Mouse (Mus musculus): Measurements from ENCODE around the gene Bach1. TPM values are rescaled to one million over a fixed set of nuclear protein-coding genes. Genes with fewer than 3 reads are reported as not detected.
"Not testable (repeated sequence)": the region's sequence is repeated elsewhere in the genome, so short reads cannot be mapped to it uniquely, and the experiment has no call there.

Gene Bach1
- polyA plus RNA-seq, 1 experiment from 2014 or later: 19.0 TPM

DNA sequence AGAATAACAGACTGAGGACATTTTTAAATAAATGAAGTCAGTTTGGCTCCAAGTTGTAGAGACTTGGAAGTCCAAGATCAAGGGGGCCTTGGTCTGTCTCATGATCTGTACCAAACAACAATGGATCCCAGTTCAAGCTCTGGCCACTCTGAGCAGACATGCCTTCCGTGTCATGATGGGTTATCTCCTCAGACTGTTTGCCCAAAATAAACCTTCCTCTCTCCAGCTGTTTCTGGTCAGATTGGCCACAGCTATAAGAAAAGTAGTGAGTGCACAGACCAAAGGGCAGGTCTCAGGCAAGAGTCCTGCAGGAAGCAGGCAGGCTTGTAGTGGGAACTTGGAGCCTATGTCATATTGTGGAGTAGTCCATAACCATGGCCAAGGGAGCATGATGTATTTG is 12.3 kb upstream of the Bach1 start:
- 74% methylated on average over 1 of the region's 1 CpGs for WGBS
- H3K27me3 ChIP-seq (ENCODE audit: control insufficient read depth, insufficient read depth, low read length): no peaks in the 10 kb centered on the region
- no peak for ATAC-seq (replicated peaks; ENCODE audit: insufficient number of reproducible peaks, low FRiP score, low TSS enrichment, low read depth)

DNA sequence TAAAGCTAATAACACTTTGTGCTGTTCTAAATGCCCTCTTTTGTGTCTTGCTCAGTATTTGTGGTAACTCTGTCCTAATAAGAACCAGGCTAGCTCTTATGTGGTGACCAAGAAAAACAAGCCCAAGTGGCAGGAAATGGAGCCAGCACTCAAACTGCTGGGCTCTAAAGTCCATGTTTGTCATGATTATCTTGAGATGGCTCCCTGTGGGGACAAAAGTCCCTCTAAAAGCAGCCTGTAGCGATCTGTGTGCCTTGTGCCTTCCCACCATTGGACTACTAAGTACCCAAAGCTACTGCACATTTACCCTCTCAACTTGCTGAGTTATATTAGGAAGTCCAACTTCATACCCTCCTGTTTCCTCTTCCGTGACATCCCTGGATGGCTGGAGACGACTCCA is 11.4 kb upstream of the Bach1 start:
- H3K4me2 ChIP-seq (ENCODE audit: low read depth, low read length): no peak overlapping the region
- no peak for DNase-seq (ENCODE audit: low spot score)
- ATAC-seq (replicated peaks; ENCODE audit: insufficient number of reproducible peaks, low FRiP score, low TSS enrichment, low read depth): no peak
- H3K4me1 ChIP-seq (ENCODE audit: control insufficient read depth, insufficient read depth, low read length): no peaks in the 10 kb centered on the region
- no peaks in the 10 kb centered on the region for H3K9me3 ChIP-seq (replicated peaks; ENCODE audit: control insufficient read depth, low read length)
- H3K27me3 ChIP-seq (ENCODE audit: control insufficient read depth, insufficient read depth, low read length): no peaks in the 10 kb centered on the region
- no peak overlapping the region for H3K9ac ChIP-seq (replicated peaks; ENCODE audit: low read length)
- no peaks in the 10 kb centered on the region for H3K36me3 ChIP-seq (replicated peaks; ENCODE audit: control insufficient read depth, insufficient read depth, low read depth, low read length)
- H3K27ac ChIP-seq (replicated peaks; ENCODE audit: low read depth, low read length): no peak overlapping the region
- H3K4me3 ChIP-seq (ENCODE audit: low read depth, low read length): no peak overlapping the region
- WGBS: 70% methylated on average over 3 of the region's 3 CpGs

More for the DNA sequence above, 12.3 kb upstream of the Bach1 start:
- no peak overlapping the region for H3K27ac ChIP-seq (replicated peaks; ENCODE audit: low read depth, low read length)
- H3K4me2 ChIP-seq (ENCODE audit: low read depth, low read length): no peak overlapping the region
- no peak overlapping the region for H3K9ac ChIP-seq (replicated peaks; ENCODE audit: low read length)
- no peaks in the 10 kb centered on the region for H3K9me3 ChIP-seq (replicated peaks; ENCODE audit: control insufficient read depth, low read length)
- H3K36me3 ChIP-seq (replicated peaks; ENCODE audit: control insufficient read depth, insufficient read depth, low read depth, low read length): no peaks in the 10 kb centered on the region
- no peak overlapping the region for H3K4me3 ChIP-seq (ENCODE audit: low read depth, low read length)
- no peaks in the 10 kb centered on the region for H3K4me1 ChIP-seq (ENCODE audit: control insufficient read depth, insufficient read depth, low read length)
- no peak for DNase-seq (ENCODE audit: low spot score)

DNA sequence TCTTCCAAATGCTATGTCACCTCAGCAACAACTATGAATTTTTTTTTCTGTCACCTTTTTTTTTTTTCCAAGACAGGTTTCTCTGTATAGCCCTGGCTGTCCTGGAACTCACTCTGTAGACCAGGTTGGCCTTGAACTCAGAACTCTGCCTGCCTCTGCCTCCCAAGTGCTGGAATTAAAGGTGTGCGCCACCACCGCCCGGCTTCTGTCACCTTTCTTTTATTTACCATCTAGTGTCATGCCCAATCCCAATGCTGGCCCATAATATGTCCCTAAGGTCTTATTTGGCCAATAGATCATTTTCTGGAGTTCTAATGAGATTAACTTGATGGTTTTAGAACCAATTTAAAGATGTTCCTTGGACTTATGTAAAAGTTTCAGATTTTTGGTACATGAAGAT is 10.4 kb upstream of the Bach1 start:
- H3K27me3 ChIP-seq (ENCODE audit: control insufficient read depth, insufficient read depth, low read length); H3K4me2 ChIP-seq (ENCODE audit: low read depth, low read length); DNase-seq (ENCODE audit: low spot score); H3K9me3 ChIP-seq (replicated peaks; ENCODE audit: control insufficient read depth, low read length); H3K36me3 ChIP-seq (replicated peaks; ENCODE audit: control insufficient read depth, insufficient read depth, low read depth, low read length); H3K4me1 ChIP-seq (ENCODE audit: control insufficient read depth, insufficient read depth, low read length); H3K9ac ChIP-seq (replicated peaks; ENCODE audit: low read length); H3K27ac ChIP-seq (replicated peaks; ENCODE audit: low read depth, low read length); H3K4me3 ChIP-seq (ENCODE audit: low read depth, low read length); ATAC-seq (replicated peaks; ENCODE audit: insufficient number of reproducible peaks, low FRiP score, low TSS enrichment, low read depth): not testable (repeated sequence)
- 97% methylated on average over 3 of the region's 3 CpGs for WGBS

DNA sequence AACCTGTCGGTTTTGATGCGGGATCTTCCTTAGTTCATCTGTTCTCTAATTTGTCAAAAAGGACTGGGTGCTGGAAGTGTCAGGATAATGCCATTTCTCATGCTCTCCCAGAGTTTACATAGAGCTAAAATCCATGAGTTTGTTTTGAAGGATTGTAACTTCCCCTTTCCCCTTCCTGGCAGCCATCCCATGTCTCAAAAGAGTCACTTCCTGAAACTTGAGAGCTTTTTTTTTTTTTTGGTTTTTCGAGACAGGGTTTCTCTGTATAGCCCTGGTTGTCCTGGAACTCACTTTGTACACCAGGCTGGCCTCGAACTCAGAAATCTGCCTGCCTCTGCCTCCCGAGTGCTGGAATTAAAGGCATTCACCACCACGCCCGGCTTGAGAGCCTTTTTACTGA is 9.9 kb upstream of the Bach1 start:
- H3K4me1 ChIP-seq (ENCODE audit: control insufficient read depth, insufficient read depth, low read length); H3K27ac ChIP-seq (replicated peaks; ENCODE audit: low read depth, low read length); H3K4me2 ChIP-seq (ENCODE audit: low read depth, low read length); H3K36me3 ChIP-seq (replicated peaks; ENCODE audit: control insufficient read depth, insufficient read depth, low read depth, low read length); H3K9ac ChIP-seq (replicated peaks; ENCODE audit: low read length); H3K4me3 ChIP-seq (ENCODE audit: low read depth, low read length); H3K27me3 ChIP-seq (ENCODE audit: control insufficient read depth, insufficient read depth, low read length); ATAC-seq (replicated peaks; ENCODE audit: insufficient number of reproducible peaks, low FRiP score, low TSS enrichment, low read depth); H3K9me3 ChIP-seq (replicated peaks; ENCODE audit: control insufficient read depth, low read length); DNase-seq (ENCODE audit: low spot score): not testable (repeated sequence)
- WGBS: 84% methylated on average over 7 of the region's 7 CpGs

DNA sequence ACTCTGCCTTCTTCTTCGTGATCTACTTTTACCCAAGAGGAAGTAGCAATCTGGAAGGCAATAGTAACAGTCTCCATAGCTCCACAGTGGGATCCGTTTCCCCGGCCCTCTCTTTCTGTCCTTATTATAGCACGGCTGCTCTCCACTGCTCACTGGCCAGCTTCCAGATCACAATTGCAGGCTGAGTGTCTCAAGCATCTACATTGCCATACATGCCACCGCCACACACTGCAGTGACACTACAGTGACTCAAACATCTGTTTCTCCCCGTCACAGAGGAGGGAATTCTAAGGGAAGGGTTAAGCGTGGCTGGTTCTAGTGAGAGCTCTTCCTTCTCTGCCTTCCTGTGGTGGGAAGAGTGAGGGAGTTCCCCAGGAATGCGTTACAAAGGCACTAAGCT is 9.5 kb upstream of the Bach1 start:
- H3K4me2 ChIP-seq (ENCODE audit: low read depth, low read length): no peak overlapping the region
- no peaks in the 10 kb centered on the region for H3K36me3 ChIP-seq (replicated peaks; ENCODE audit: control insufficient read depth, insufficient read depth, low read depth, low read length)
- no peaks in the 10 kb centered on the region for H3K4me1 ChIP-seq (ENCODE audit: control insufficient read depth, insufficient read depth, low read length)
- H3K4me3 ChIP-seq (ENCODE audit: low read depth, low read length): no peak overlapping the region
- ATAC-seq (replicated peaks; ENCODE audit: insufficient number of reproducible peaks, low FRiP score, low TSS enrichment, low read depth): no peak
- no peak for DNase-seq (ENCODE audit: low spot score)
- no peaks in the 10 kb centered on the region for H3K27me3 ChIP-seq (ENCODE audit: control insufficient read depth, insufficient read depth, low read length)
- 78% methylated on average over 8 of the region's 8 CpGs for WGBS
- no peak overlapping the region for H3K27ac ChIP-seq (replicated peaks; ENCODE audit: low read depth, low read length)
- no peaks in the 10 kb centered on the region for H3K9me3 ChIP-seq (replicated peaks; ENCODE audit: control insufficient read depth, low read length)
- H3K9ac ChIP-seq (replicated peaks; ENCODE audit: low read length): no peak overlapping the region

DNA sequence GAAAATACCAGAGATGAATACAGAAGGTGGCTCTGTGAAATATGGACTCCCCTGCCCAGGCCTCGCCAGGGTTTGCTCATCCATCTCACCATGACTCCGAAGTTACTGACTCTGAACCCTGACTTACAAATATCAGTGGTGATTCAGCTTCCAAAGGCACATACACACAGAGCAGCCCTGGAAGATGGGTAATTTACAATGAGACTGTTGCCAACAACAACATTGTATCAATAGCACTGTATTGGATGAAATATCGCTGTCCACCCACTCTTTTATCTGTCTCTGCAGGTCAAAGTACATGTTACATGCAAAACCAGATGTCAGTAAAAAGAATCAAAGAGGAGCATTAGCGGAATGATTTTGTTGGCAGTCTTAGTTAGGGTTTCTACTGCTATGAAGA is 8.2 kb upstream of the Bach1 start:
- Histone ChIP-seq H3K4me1 (ENCODE audit: control insufficient read depth, insufficient read depth, low read length) (no peaks in the 10 kb centered on the region), H3K27ac (replicated peaks; ENCODE audit: low read depth, low read length) (no peak overlapping the region), H3K4me3 (ENCODE audit: low read depth, low read length) (no peak overlapping the region), H3K9ac (replicated peaks; ENCODE audit: low read length) (no peak overlapping the region), H3K4me2 (ENCODE audit: low read depth, low read length) (no peak overlapping the region), H3K27me3 (ENCODE audit: control insufficient read depth, insufficient read depth, low read length) (no peaks in the 10 kb centered on the region), H3K36me3 (replicated peaks; ENCODE audit: control insufficient read depth, insufficient read depth, low read depth, low read length) (no peaks in the 10 kb centered on the region), H3K9me3 (replicated peaks; ENCODE audit: control insufficient read depth, low read length) (no peaks in the 10 kb centered on the region)
- ATAC-seq (replicated peaks; ENCODE audit: insufficient number of reproducible peaks, low FRiP score, low TSS enrichment, low read depth): no peak
- DNase-seq (ENCODE audit: low spot score): no peak
- WGBS: 85% methylated on average over 4 of the region's 4 CpGs

DNA sequence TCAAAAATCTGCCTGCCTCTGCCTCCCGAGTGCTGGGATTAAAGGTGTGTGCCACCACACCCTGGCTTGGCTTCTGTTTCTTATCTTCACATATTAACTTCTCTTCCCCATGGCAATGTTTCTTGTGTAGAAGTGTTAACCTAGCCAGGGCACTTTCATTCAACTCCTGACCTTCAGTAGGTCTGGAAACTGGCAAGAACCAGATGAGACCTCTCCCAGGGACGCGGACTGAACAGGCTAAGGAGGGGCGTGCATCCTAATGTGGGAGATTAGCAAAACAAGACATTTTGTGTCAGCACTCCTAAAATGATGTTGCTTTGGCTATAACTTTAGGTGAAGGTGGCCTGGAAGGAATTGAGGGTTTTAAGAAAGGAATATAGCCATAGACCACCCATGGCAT is 7.6 kb upstream of the Bach1 start:
- Histone ChIP-seq H3K27ac (replicated peaks; ENCODE audit: low read depth, low read length) (no peak overlapping the region), H3K9ac (replicated peaks; ENCODE audit: low read length) (no peak overlapping the region), H3K4me3 (ENCODE audit: low read depth, low read length) (no peak overlapping the region), H3K4me2 (ENCODE audit: low read depth, low read length) (no peak overlapping the region), H3K27me3 (ENCODE audit: control insufficient read depth, insufficient read depth, low read length) (no peaks in the 10 kb centered on the region), H3K36me3 (replicated peaks; ENCODE audit: control insufficient read depth, insufficient read depth, low read depth, low read length) (no peaks in the 10 kb centered on the region), H3K9me3 (replicated peaks; ENCODE audit: control insufficient read depth, low read length) (no peaks in the 10 kb centered on the region), H3K4me1 (ENCODE audit: control insufficient read depth, insufficient read depth, low read length) (no peaks in the 10 kb centered on the region)
- no peak for DNase-seq (ENCODE audit: low spot score)
- WGBS: 91% methylated on average over 4 of the region's 4 CpGs
- no peak for ATAC-seq (replicated peaks; ENCODE audit: insufficient number of reproducible peaks, low FRiP score, low TSS enrichment, low read depth)

DNA sequence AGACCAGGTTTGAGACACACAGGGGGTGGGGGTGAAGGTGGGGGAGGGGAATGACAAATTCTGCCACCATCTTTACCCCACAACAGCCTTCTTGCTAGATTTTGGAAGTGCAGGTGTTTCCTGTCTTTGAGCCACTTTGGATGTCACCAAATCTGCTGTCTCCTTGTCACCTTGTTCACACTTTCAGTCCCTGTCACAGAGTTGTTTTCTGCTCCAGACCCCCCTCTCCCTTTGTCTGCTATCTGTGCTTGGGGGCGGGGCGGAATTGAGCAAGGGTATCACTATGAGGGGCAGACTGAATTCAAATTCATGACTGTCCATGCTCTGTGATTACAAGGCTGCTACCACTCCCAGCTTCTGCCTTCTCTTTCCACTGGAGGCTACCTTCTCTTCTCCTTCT is 6.2 kb upstream of the Bach1 start:
- Histone ChIP-seq H3K36me3 (replicated peaks; ENCODE audit: control insufficient read depth, insufficient read depth, low read depth, low read length) (no peaks in the 10 kb centered on the region), H3K4me3 (ENCODE audit: low read depth, low read length) (no peak overlapping the region), H3K9ac (replicated peaks; ENCODE audit: low read length) (no peak overlapping the region), H3K27ac (replicated peaks; ENCODE audit: low read depth, low read length) (no peak overlapping the region), H3K9me3 (replicated peaks; ENCODE audit: control insufficient read depth, low read length) (no peaks in the 10 kb centered on the region), H3K4me1 (ENCODE audit: control insufficient read depth, insufficient read depth, low read length) (no peaks in the 10 kb centered on the region), H3K27me3 (ENCODE audit: control insufficient read depth, insufficient read depth, low read length) (no peaks in the 10 kb centered on the region), H3K4me2 (ENCODE audit: low read depth, low read length) (no peak overlapping the region)
- ATAC-seq (replicated peaks; ENCODE audit: insufficient number of reproducible peaks, low FRiP score, low TSS enrichment, low read depth) (no peak), DNase-seq (ENCODE audit: low spot score) (no peak)
- 97% methylated on average over 2 of the region's 2 CpGs for WGBS
